Mouse (Mus musculus) megakaryocyte, embryonic 14.5 days (primary cell): ENCODE results near the gene Crlf1.

Source experiments
- FLI1 ChIP-seq: IDR thresholded peaks from 2 replicates; pipeline ENCODE4 v1.6.1; 2012; ENCODE audit warnings: low read length, inconsistent platforms, mixed read lengths
- GATA1 ChIP-seq: IDR thresholded peaks from 3 replicates; pipeline ENCODE4 v1.6.1; 2012; ENCODE audit warnings: mixed read lengths, low read length, inconsistent platforms, borderline replicate concordance

GRCm38 (mm10) chr8:70504291-70504716 lies 11.3 kb downstream of the Crlf1 start:
- TF ChIP-seq GATA1: no peak
- no peak for TF ChIP-seq FLI1
